Mouse (Mus musculus): Measurements from ENCODE around the gene Dazap2. TPM values are rescaled to one million over a fixed set of nuclear protein-coding genes. Genes with fewer than 3 reads are reported as not detected.

The Dazap2 gene
- total RNA-seq, 4 experiments from 2014 or later: 118 to 126 (median 122) TPM

Small RNA genes lying within 50 kb of the gene (microRNA-seq; reads per million reads assigned to microRNA genes)
- gene Mir6961: 0 to 0.21 reads per million in 2 experiments

Other genes starting within 250 kb of the Dazap2 start
- gene Gm5475, start 193.2 kb upstream of the Dazap2 start, total RNA-seq (2022): under 1 TPM in 1 of 4 experiments, not detected in 3; 0.15 TPM
- 10 to 100 TPM; 47.1 to 69.7 (median 54.5) TPM for gene Slc11a2, start 190.3 kb upstream of the Dazap2 start, total RNA-seq (2022)
- gene Letmd1, start 146.3 kb upstream of the Dazap2 start, total RNA-seq (2022): 10 to 100 TPM; 55.3 to 64.5 (median 57.5) TPM
- 10 to 100 TPM; 29.1 to 31.5 (median 31.2) TPM for gene Csrnp2, start 119.9 kb upstream of the Dazap2 start, total RNA-seq (2022)
- gene Tfcp2, start 63.3 kb upstream of the Dazap2 start, total RNA-seq (2022): 10 to 100 TPM; 27.7 to 31.7 (median 30.1) TPM
- 100 to 1,000 TPM; 119 to 151 (median 133) TPM for gene Pou6f1, start 15.4 kb upstream of the Dazap2 start, total RNA-seq (2022)
- gene Smagp, start 21.6 kb downstream of the Dazap2 start, total RNA-seq (2022): 1 to 10 TPM; 1.9 to 3.1 (median 2.3) TPM
- gene Bin2, start 54.2 kb downstream of the Dazap2 start, total RNA-seq (2022): 10 to 100 TPM in 1 of 4 experiments, 1 to 10 TPM in 3; 6.8 to 10.0 (median 7.6) TPM
- gene Cela1, start 72.6 kb downstream of the Dazap2 start, total RNA-seq (2022): 1 to 10 TPM; 1.7 to 5.8 (median 4.5) TPM
- 10 to 100 TPM; 12.4 to 15.1 (median 14.4) TPM for gene Galnt6, start 114.0 kb downstream of the Dazap2 start, total RNA-seq (2022)
- gene Slc4a8, start 146.4 kb downstream of the Dazap2 start, total RNA-seq (2022): 10 to 100 TPM; 60.5 to 73.8 (median 69.8) TPM